Mouse (Mus musculus): ENCODE measurements at regions not wholly inside any gene's neighbourhood (a gene's known extent, or its start where the extent isn't known, plus 50 kb on each side); places are given as distances from the start of the nearest gene placed in this dataset.

DNA sequence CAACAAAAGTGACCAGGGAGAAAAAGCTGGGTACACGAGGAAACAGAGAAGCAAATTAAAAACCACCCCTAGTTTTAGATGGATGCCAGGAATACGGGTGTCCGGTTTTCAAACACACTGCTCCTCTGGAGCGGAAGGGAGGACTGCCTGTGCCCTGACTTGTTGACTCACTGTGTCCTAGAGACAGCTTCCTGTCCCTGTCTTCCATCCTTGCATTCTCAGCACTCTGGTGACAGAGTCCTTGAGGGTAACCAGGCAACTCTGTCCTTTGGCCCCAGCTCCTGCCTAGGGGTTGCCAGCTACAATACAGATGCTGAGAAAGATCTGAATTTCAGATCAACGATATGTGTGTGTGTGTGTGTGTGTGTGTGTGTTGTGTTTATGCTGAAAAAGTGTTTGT, 741.1 kb downstream of the Gm826 start:
- TF ChIP-seq CTCF (IDR thresholded peaks at IDR 0.05; ENCODE audit: insufficient read depth, low read length) (no peak), POLR2A (IDR thresholded peaks at IDR 0.05; ENCODE audit: borderline replicate concordance, extremely low read depth, low read depth, low read length) (no peak)
